Mouse (Mus musculus) c-Kit-positive CD71-positive TER-119-positive erythroid progenitor cells, embryonic 14.5 days (primary cell): ENCODE data around the gene Mt1.
"Not testable (repeated sequence)": the region's sequence is repeated elsewhere in the genome, so short reads cannot be mapped to it uniquely, and the experiment has no call there.

Experiments
- DNase-seq: peaks from one replicate; pipeline ENCODE4 v3.0.0-alpha.2; 2013; ENCODE audit warnings: low spot score

Mt1 gene

GRCm38 (mm10) chr8:94178857-94179712 is at the start of gene Mt1:
Gene Mt1, plus strand, starts transcription at chr8:94179082.
- peak; percentile 99 for DNase-seq

GRCm38 (mm10) chr8:94129133-94129789 is 49.6 kb upstream of the Mt1 start:
- DNase-seq, result no peak

GRCm38 (mm10) chr8:94130126-94130525 is 48.8 kb upstream of the Mt1 start:
- no peak for DNase-seq

- no peak for DNase-seq
Measured at GRCm38 (mm10) chr8:94132096-94132495, 46.8 kb upstream of the Mt1 start.

- peak; percentile 32 for DNase-seq
Measured at GRCm38 (mm10) chr8:94134601-94135000, 44.3 kb upstream of the Mt1 start.

GRCm38 (mm10) chr8:94135556-94135955 is 43.3 kb upstream of the Mt1 start:
- DNase-seq, result no peak

- no peak for DNase-seq
Measured at GRCm38 (mm10) chr8:94136192-94136591, 42.7 kb upstream of the Mt1 start.

- no peak for DNase-seq
Measured at GRCm38 (mm10) chr8:94136933-94137332, 41.9 kb upstream of the Mt1 start, which contains the start of gene Mt4. Gene Mt4, plus strand, starts transcription at chr8:94137197.

GRCm38 (mm10) chr8:94140266-94140795 is 38.6 kb upstream of the Mt1 start:
- DNase-seq, result no peak

- no peak for DNase-seq
Measured at GRCm38 (mm10) chr8:94148236-94148635, 30.6 kb upstream of the Mt1 start.

GRCm38 (mm10) chr8:94150925-94151324 is 28.0 kb upstream of the Mt1 start:
- peak; percentile 70 for DNase-seq

GRCm38 (mm10) chr8:94152513-94153300 is 26.2 kb upstream of the Mt1 start, which contains the start of gene Mt3:
Gene Mt3, plus strand, starts transcription at chr8:94152607.
- DNase-seq, result no peak

GRCm38 (mm10) chr8:94153451-94153850 is 25.4 kb upstream of the Mt1 start:
- no peak for DNase-seq

GRCm38 (mm10) chr8:94154537-94154936 is 24.3 kb upstream of the Mt1 start:
- no peak for DNase-seq

GRCm38 (mm10) chr8:94156092-94156491 is 22.8 kb upstream of the Mt1 start:
- DNase-seq, result no peak

GRCm38 (mm10) chr8:94165772-94166171 is 13.1 kb upstream of the Mt1 start:
- not testable (repeated sequence) for DNase-seq

GRCm38 (mm10) chr8:94167244-94167643 is 11.6 kb upstream of the Mt1 start:
- DNase-seq, result peak; percentile 90

GRCm38 (mm10) chr8:94169547-94169946 is 9.3 kb upstream of the Mt1 start:
- peak; percentile 76 for DNase-seq

- DNase-seq, result no peak
Measured at GRCm38 (mm10) chr8:94171321-94171755, 7.5 kb upstream of the Mt1 start.

- DNase-seq, result peak; percentile 96
Measured at GRCm38 (mm10) chr8:94172075-94172808, 6.6 kb upstream of the Mt1 start, which contains the start of gene Mt2. Gene Mt2, plus strand, starts transcription at chr8:94172664.
